Mouse (Mus musculus): ENCODE data around the gene Lrguk.

DNA sequence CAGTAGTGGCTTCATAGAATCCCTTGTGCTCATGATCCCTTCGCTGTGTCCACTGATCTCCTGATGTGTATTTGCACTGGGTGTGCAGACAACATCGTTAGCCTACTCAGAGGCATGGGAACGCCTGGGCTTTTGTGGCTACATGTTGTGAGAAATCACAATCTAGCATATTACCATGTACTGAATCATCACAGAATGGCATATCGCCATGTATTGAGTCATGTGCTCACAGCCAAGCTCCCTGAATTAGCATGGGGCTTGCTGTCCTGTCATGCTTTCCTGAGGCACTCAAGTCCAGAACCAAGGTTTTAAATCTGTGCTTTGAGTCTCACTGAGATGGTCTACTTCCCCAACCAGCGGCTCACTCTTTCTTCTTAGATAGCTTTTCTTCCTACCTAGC is 54.2 kb downstream of the Lrguk start:
- TF ChIP-seq CTCF (IDR thresholded peaks at IDR 0.05; ENCODE audit: borderline replicate concordance, control insufficient read depth, extremely low read depth, insufficient read depth, low read length, poor library complexity), result no peak
- no peak for TF ChIP-seq POLR2A (IDR thresholded peaks at IDR 0.05; ENCODE audit: control insufficient read depth, extremely low read depth, insufficient read depth, low read length, poor library complexity)
